Mouse (Mus musculus) right cerebral cortex, adult 2 months (tissue): ENCODE results near the gene Gamt.
"Not testable (repeated sequence)": the region's sequence is repeated elsewhere in the genome, so short reads cannot be mapped to it uniquely, and the experiment has no call there.

Experiments used
- DNase-seq, 2 experiments: peaks; one replicate each; pipeline ENCODE4 v3.0.0; 2021 to 2022; ENCODE audit warnings: low spot score in 2 of 2

Gene Gamt

DNA sequence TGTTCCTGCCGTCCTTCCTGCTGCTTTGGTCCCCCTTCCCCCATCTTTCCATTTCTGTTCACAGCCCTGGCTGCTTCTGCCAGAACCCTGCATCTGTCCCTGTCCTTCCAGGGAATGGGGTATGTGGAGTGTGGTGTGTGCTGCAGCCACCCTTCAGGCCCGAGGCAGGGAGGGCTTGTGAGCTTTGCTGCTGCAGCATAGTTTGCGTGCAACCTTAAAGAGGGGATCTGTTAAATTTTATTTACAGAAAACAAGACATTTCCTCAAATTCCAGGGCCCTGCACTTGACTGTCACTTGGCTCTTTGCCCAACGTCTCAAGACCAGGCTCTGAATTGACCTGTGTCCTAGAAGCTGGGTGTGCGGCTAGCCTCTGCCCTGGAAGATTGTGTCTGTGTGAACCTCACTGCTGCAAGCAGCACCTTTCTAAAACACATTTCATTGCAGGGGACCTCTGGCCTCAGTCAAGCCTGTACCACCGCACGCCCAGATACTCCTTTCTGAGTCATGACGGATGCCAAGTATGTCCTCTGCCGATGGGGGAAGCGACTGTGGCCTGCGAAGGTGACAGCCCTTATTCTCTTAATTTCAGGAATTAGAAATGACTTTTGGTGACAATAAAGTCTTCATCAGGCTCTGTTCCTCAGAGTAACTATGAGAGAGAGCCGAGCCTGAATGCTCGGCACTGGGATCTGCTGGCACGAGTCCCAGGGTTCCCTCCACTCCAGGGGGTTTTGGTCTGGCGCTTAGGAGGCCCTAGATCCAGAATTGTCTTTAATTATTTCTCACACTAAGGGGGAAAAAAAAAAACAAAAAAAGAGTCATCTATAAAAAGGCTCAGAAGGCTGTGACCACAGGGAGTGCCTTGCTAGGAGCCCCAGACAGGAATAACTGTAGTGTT is 32.7 kb downstream of the Gamt start:
- DNase-seq, result no peak

DNA sequence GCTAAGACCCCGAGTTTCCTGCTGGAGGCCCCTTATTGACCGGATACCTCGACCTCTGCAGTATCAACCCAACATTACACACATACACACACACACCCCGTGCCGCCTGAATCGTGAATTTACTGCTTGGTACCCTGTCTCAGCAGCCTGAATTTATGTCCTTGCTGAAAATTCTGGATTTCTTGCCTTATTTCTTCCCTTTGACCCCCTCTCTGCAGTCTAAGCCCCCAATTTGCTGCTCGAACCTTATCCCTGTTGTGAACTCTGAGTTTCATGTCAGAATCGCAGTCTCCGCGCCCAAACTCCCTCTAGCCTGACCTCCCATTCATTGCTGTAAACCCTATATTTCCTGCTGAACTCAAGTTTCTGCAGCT is 33.7 kb downstream of the Gamt start:
- DNase-seq, result no peak

DNA sequence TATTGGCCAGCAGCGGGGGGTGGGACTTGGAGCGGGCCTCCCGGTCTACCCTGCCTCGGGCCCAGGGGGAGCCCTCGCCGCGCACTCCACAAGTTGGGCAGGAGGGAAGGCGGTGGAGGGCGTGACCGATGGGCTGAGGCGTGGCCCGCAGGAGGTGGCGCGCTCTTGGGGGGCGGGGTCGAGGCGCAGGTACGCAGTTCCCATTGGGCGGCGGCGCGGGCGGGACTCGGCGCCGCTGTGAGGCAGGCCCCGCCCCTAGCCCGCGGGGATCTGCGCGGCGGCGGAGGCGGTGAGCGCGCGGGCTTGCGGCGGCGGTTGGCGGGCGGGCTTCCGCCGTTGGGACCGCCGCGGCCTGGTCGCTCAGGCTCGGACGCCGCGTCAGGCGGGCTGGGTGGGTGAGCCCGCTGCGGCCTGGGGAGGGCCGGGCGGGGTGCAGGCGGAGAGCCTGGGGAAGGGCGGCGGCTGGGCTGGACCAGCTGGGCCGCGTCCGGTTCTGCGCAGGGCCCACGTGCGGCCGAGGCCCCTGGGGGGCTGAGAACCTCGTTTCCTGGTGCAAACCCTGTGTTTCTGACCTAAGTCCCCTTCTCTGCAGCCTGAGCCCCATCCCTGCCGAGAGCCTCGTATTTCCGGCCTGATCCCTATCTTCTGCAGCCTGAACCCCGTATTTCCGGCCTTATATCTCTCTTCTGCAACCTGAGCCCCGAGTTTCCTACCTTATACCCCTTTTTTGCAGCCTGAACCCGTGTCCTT is 34.2 kb downstream of the Gamt start, which contains the start of gene Mum1:
Mum1 (plus strand) TSS at position 19 of the 750 bp plus-strand sequence.
- peak; percentile 98 to 99 for DNase-seq

DNA sequence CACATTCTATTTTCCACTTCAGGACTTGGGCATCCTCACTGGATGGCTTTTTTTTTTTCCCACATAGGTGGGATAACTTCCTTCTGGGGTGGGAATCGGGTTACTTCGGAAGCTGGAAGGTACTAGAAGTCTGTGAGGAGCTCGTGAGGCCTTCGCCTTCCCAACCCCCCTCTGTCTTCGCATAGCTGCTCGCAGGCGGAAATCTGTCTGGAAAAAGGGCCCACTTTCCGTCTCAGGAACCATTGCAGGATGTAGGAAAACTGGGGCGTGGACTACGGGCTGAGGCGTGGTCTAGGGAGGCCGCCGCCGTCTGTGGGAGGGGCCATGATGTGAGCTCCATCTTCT is 34.8 kb downstream of the Gamt start:
- no peak for DNase-seq

DNA sequence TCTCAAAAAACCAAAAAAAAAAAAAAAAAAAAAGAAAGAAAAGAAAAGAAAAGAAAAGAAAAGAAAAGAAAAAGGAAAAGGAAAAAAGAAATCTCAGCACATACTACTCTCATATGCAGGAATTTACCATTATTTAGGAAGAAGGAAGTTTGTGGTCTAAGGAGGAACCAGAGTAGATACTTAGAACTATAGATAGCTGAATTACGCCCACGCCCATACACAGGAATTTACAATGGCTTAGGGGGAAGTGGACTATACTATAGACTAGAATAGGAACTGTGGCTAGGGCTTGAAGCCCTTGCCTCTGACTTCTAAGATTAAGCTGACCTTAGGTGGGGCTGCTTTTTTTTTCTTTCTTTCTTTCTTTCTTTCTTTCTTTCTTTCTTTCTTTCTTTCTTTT is 37.7 kb downstream of the Gamt start:
- DNase-seq, result not testable (repeated sequence)

DNA sequence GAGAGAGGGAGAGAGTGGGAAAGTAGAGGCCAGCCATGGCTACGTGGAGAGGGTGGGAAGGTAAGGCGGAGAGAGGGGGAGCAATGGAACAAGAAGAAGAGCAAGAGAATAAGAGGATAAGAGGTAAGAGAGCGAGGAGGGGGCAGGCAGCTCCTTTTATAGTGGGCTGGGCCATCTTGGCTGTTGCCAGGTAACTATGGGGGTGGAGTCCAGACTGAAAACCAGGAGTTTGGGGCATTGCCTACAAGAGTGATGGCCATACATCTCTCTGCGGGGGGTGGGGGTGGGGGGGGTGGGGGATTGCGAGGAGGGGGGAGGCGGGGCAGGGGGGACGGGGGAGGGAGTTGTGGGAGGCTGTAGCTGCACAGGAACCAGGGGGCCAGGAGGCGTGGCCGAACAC is 40.1 kb downstream of the Gamt start:
- DNase-seq, result no peak

DNA sequence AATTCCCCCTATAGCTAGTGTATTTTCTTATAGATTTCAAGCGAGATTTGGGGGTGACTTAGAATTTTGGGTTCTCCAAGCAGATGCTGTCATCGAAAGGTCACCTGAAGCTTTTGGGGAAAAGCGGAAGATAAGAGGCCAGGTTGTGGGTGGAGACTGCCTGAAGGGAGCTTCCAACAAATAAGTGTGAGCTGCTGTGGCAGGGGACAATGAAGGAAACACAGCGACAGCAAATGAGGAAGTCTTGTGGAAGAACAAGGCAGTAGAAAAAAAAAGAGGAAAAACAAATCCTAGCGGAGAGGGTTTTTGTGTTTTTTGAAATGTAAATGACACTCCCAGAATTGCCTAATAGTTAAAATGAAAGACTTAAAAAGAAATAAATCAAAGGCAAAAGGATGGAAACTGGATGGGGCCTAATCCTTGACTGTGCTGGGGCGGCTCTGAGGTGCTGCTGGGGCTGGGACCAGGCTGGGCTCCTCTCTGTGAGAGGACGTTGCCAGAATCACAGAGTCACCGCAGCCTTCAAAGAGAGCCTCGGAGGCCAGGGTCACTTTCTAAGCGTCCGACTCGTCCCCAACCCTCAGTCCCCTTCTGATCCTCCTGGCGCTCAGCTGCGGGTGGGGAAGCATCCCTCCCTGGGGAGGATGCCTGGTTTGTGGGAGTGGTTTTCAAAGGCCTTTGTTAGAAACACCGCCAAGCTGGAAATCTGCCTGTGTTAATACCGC is 45.6 kb downstream of the Gamt start:
- DNase-seq, result no peak

DNA sequence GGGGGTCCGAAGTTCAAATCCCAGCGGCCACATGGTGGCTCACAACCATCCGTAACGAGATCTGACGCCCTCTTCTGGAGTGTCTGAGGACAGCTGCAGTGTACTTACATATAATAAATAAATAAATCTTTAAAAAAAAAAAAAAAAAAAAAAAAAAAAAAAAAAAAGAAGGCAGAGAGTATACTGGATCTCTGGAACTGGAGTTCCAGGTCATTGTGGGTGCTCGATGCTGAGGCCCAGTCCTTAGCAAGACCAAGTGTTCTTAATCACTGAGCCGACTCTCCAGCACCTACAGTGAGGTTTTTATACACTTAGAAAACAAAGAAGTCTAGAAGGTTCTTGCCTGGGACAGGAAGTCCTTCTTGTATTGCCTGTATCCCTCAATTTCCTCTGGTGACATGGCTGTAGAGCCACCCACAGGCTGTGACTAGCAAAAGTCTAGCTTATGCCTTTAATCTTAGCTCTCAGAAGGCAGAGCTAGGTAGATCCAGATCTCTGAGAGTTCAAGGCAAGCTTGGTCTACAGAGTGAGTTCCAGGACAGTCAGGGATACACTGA is 49.2 kb downstream of the Gamt start:
- DNase-seq, result not testable (repeated sequence)

- DNase-seq, result peak; percentile 49 to 50
Observed at GRCm38 (mm10) chr10:80208841-80209371, 51.9 kb downstream of the Gamt start.

DNA sequence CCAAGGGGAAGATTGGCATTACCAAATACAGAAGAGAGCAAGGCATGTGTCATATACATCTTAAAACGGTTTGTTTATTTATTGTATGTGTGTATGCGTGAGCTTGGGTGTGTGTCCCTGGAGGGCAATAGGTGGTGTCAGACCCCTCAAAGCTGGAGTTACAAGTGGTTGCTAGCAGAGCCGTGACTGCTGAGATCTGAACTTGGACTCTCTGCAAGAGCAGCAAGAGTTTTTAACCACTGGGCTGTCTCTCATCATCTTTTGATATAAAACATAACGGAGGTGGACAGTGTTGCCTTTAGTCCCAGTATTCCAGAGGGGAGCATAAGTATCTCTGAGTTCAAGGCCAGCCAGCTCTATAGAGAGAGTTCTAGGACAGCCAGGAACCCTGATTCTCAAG is 52.6 kb downstream of the Gamt start:
- no peak for DNase-seq
